Mouse (Mus musculus) hematopoietic multipotent progenitor cell, adult 10-12 weeks (in vitro differentiated cells): ENCODE measurements around the gene Metrn. TPM values are rescaled to one million over a fixed set of nuclear protein-coding genes. Genes with fewer than 3 reads are reported as not detected.

ENCODE experiments used
- polyA plus RNA-seq: library from polyadenylated mRNA; stranded (reverse); fragments of >175 nt; gene quantifications from 2 replicates; pipeline ENCODE4 v1.2.3, GENCODE M21; 2012; ENCODE audit warnings: low replicate concordance

Metrn gene
- polyA plus RNA-seq: 51.5 and 71.8 TPM in 2 replicates

DNA sequence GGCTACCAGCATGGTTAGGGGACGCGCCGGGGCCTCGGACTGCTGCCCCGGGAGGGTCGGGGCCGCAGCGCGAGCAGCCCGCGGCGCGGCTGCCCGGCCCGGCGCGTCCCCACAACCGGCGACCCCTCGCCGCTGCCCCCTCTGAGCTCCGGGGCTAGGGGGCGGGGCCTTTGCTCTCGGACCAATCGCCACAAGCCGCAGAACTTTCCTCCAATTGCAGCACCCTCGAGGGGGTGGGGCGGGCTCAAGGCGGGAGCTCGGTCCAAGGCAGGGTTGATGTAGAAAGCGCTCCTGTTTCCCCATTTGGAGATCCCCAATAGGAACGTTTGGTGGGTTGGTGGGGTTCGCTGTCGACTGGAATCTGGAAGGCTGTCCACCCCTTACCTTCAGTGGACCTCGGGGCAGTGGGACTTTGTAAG, at the start of gene Metrn:
TSS of gene Metrn (minus strand) at position 186 of the 419 bp plus-strand sequence.

DNA sequence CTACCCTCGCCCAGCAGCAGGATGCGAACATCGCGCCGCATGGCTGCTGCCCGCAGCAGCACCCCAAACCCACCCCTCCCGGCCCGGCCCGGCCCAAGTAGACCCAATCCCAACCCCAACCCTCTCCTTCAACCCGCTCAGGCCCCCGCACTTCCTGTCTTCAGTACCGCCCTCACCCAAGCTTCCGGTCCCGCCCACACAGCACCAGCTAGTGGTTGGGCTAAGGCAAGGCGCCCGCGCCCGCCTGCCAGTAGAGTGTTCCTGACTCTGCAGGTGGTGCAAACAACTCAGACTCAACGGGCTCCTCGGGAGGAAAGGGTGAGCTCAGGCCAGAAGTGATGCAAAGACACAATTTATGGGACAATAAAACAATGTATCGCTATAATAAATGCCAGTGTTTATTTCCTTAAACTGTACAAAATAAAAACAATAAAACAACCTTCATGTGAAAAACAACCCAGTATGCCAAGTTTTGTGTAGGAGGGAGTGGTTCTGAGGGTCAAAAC, 47.5 kb upstream of the Metrn start, which contains the start of gene Rhot2:
TSS of gene Rhot2 (minus strand) at position 456 of the 506 bp plus-strand sequence.

DNA sequence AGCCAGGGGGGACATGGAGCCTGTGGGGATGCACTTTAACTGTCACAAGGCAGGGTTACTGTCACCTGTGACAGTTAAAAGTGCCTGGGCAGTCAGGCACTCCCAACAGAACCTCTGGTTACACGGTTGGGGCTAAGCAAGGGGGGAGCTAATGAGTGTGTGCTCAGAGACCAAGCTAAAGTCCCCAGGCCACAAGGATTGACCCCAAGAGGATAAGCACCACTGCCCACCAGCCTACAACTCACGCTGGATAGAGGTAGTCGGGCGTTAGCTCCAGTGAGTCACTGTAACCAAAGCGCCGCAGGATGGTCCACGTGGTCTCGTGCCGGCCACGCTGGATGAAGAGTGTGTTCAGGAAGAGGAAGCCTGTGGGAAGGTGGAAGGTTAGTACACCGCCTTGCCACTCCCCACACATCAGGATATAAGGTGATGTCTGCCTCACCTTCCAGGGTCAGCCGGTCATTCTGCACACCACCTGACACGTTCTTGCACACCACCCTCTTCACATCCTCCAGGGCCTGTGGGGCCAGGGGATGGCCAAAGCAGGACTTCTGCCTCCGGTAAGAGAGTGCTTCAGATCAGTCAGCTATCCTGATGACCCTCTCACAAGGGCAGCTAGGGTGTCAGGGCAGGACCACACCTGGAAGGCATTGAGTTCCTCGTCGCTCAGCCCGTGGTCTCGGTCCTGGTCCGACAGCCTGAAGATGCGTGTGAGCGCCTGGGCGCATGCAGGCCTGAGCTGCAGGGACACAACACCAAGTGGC, 44.4 kb upstream of the Metrn start, which contains the start of gene Gm20683:
TSS of gene Gm20683 (minus strand) at position 647 of the 764 bp plus-strand sequence.

DNA sequence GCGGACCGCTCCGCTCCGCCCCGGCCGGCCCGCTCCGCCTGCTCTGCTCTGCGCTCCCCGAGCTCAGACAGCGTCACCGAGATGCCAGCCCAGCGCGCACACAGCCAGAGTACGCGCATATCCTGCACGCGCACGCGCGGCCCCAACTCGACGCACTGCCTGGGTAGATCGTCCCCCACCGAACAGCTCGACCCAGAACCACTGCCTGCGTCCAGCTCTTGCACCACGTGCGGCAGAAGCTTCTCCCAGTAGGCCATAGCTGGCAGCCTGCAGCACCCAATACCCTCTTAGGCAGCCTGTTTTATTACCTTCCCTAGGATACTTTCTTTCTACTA, 40.1 kb upstream of the Metrn start, which contains the start of gene Rhbdl1:
TSS of gene Rhbdl1 (minus strand) at position 220 of the 335 bp plus-strand sequence.

DNA sequence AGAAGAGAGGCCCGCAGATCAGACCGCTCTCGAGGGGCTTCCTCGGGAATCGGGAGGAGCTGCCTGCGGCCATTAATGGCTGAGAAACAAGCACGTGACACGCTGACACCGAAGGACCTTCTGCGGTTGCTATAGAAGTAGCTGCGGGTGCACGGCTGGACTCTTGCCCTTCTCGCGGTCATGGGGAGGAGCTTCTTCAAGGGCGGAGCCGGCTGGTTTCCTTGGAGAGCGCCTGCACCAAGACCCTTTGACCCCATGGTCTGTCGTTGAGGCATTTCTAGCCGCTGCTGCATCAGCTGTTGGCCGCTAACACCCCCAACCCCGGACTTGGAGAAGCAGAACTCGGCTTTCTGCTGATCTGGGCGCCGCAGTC, 36.3 kb upstream of the Metrn start, which contains the start of gene Stub1:
TSS of gene Stub1 (minus strand) at position 114 of the 373 bp plus-strand sequence.

DNA sequence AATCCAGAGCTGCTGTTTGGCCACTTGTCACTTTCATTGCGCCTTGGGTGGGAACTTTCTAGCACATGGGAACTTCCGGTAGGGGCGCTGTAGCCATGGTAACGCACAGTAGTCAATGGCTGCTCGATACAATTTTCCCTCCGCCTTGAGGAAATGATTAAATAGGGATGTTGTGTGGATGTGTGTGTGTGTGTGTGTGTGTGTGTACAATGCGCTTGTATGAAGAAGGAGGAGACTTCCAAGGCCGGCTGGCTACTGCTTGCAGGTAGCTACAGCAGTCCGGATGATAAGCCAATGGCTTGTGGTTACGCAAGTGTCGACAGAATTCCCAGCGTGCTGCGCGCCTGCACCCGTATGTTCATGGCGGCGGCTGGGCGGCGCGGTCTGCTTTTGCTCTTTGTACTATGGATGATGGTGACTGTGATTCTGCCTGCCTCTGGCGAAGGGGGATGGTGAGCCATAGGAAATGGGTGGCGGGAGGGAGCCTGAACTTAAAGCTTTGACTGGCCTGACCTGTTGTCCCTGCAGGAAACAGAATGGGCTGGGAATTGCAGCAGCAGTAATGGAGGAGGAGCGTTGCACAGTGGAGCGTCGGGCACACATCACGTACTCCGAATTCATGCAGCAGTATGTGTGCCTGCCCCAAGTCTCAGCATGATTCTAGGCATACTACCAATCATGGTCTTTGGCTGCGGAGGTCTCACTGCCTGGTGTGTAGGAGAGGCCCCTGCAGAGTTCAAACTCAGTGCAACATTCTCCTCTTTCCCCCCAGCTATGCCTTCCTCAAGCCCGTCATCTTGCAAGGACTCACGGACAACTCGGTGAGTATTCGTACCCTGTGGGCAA, 32.0 kb upstream of the Metrn start, which contains the start of gene Jmjd8:
TSS of gene Jmjd8 (plus strand) at position 156 of the 846 bp plus-strand sequence.

DNA sequence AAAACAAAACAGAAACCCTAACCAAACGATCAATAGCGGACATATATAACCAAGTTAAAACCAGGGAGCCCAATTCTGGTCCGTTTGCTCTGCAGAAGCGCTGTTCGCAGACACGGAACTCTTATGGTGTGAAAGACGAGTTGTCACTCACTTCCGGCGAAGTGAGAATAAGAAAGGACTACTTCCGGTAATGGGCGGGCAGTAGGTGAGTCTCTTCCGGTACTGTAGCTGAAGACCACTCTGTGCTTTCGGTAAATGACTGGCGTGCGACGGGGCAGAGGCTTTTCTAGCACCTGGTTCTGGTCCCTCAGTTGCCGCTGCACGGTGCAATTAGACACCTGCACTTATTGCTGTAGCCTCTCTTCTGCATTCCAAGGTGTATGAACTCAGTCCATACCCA, 26.5 kb upstream of the Metrn start, which contains the start of gene Wdr24:
TSS of gene Wdr24 (plus strand) at position 176 of the 400 bp plus-strand sequence.

DNA sequence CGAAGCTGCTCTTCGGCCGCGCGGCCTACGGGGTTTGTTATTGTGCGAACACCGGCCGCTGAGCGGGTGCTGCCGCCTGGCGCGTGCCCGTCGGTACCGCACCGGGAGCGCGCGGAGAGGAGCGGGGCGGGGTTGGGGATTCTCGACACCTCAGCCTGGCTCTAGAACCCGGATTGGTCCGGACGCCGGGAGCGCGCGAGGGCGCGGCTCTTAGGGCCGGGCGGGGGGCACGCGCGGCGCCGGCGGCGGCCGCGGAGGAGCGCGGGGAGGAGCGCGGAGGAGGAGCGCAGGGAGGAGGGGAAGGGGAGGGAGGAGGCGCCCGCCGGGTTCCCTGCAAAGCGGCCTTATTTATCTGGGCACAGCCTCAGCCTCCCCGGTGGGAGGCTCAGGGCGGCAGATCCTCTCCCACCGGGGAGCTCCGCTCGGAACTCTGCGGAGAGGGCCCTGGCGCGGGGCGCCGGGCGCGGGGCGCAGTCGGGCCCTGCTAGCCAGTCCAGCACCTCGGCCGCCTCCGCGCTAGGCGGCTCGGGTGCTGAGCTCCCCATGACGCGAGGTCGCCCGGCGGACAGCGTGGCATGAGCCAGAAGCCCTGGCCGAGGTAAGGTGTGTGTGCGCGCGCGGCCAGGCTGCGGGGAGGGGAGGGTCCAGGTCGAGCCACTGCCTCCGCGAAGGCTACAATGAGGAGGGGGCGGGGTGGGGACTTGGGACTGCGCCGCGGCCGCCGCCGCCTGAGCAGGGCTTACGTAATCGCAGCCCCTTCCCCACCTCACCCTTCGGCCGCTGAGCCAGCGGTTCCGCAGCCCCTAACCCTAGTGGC, 12.1 kb upstream of the Metrn start, which contains the start of gene Fbxl16:
TSS of gene Fbxl16 (plus strand) at position 297 of the 817 bp plus-strand sequence.

DNA sequence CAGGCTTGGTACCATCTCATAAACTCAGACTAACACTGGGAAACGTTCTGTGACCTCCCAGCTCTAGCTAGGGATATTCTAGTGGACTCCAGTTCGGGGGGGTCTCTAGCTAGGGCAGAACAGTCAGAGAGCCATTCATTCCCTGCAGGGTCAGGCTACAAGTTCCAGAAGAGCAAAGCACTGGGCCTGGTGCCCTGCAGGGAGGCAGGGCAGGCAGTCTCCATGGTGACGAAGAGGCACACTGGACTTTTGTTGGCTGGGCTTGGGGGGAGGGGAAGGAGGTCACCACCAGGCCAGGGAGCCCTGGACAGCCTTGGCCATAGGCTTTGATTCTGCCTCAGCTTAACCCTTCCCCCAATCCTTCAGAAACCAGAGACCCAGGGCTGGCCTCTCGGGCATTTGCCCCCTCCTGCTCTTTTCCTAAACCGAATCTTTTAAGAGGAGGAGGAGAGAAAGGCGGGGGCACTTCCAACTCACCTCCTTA, 1.3 kb downstream of the Metrn start, which contains the start of gene AC134908.4:
TSS of gene AC134908.4 (minus strand) at position 51 of the 484 bp plus-strand sequence.

DNA sequence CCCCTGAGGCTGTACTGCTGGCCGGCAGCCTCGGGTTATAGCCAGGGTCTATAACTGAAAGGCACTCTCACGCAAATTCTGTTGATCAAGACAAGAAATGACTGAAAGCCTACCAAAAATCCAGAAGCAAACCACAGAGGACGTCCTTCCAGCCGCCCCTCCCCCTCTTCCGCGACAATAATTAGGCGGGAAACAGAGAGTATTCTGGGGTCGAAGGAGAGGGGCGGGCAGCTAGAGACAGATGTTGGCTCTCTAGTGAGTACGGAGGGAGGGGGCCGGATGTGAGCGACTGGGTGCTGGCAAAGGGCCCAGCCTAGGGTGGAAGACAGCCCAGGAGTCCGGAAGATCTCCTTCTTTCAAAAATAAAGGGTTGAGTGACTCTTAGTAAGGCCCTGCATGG, 4.3 kb downstream of the Metrn start, which contains the start of gene Fam173a:
TSS of gene Fam173a (minus strand) at position 287 of the 400 bp plus-strand sequence.

DNA sequence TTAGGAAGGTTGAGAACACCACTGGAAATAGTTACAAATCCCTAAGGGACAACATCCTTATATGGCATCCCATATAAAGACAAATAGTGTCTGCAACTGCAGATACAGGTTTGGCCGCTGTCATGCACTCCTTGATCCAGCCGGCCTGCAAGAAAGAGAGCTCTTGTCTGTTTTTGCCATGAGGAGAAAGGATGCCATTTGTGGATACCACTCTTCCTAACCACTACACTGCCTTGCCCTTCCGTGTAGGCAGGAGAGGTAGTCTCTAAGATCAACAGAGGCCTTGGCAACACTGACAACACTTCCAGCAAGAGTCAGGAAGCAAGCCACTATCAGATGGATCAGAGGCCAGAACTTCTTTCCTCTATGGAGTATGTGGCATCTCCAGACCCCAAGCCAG, 10.7 kb downstream of the Metrn start, which contains the start of gene Ccdc78:
TSS of gene Ccdc78 (plus strand) at position 301 of the 400 bp plus-strand sequence.

DNA sequence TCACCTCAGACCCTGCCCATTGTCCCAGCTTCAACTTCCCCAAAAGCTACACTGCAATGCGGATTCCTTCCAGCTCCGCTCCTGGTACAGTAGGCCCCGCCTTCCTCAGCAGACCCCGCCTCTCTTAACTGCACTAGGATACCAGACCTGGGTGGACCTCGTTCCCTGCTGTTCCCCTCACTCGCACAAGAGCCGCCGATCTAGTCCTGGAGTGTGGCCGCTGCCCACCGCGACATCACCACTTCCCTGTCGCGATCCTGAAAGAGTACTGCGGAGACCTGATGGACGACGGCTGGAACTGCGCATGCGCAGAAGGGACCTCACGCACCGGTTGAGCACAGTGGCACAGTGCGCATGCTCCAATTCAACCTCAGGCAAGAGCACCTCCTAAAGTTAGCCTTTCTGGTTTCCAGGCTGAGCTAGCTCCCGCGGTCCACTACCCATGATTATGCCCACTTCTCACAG, 11.6 kb downstream of the Metrn start, which contains the start of gene Haghl:
TSS of gene Haghl (minus strand) at position 393 of the 465 bp plus-strand sequence.

DNA sequence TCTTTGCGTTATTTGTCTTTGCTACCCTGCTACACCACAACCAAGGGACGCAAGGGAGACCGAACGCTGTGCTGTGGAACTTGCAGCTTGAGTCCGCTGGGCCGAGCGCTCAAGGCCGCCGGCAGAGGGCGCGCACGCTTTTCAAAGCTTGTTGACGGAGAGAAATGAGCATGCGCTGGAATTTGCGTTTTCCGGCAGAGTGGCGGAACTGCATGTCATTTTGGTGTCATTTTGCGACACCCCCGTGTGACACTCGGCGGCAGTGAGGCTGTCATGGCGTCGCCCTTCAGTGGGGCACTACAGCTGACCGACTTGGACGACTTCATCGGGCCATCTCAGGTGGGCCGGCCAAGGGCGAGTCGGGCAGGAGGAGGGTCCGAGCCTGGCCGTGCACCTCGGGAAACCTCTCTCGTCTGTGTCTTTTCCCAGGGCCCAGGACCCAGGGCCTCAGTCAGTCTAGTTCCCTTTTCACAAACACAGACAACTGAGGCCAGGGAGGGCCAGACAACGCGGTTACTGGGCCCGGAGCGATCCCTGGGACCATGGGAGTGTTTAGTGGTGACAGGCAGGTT, 23.3 kb downstream of the Metrn start, which contains the start of gene Narfl:
TSS of gene Narfl (plus strand) at position 228 of the 572 bp plus-strand sequence.

DNA sequence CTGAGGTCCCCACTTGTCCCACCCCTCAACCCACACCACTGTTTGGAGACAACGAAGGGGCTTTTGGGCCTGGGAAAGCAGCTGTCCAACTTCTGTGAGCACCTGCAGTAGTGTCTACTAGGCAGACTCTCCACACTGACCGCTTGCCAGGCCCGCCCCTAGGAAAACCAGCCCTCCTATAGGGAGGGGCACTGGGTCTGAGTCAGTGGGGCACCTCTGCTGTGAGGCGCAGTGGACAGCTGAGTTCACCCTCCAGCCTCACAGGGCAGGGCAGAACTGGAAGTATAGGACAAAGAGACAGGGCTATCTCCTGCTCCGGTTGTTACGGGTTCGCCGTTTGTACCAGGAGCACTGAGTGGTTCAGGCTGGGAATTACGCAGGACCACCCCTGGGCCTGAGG, 42.7 kb downstream of the Metrn start, which contains the start of gene Msln:
TSS of gene Msln (minus strand) at position 138 of the 400 bp plus-strand sequence.

Other genes with a start within 250 kb of the Metrn start
- gene Sox8, start 226.4 kb downstream of the Metrn start, polyA plus RNA-seq: 0.10 and 0.16 TPM in 2 replicates
- 18.7 and 20.7 TPM in 2 replicates for gene Lmf1, start 218.1 kb downstream of the Metrn start, polyA plus RNA-seq
- not detected in 2 replicates for gene Gng13, start 80.0 kb downstream of the Metrn start, polyA plus RNA-seq
- gene Chtf18, start 69.7 kb downstream of the Metrn start, polyA plus RNA-seq: 13.6 and 24.2 TPM in 2 replicates
- gene Rpusd1, start 69.5 kb downstream of the Metrn start, polyA plus RNA-seq: 26.6 and 48.2 TPM in 2 replicates
- gene Mslnl, start 61.1 kb downstream of the Metrn start, polyA plus RNA-seq: not detected in 2 replicates
- gene Msln, start 42.8 kb downstream of the Metrn start, polyA plus RNA-seq: 0.06 TPM in 1 of 2 replicates, not detected in the other
- 16.2 and 23.3 TPM in 2 replicates for gene Narfl, start 23.4 kb downstream of the Metrn start, polyA plus RNA-seq
- 34.3 and 35.1 TPM in 2 replicates for gene Haghl, start 11.5 kb downstream of the Metrn start, polyA plus RNA-seq
- gene Ccdc78, start 10.6 kb downstream of the Metrn start, polyA plus RNA-seq: not detected in 2 replicates
- gene Fam173a, start 4.2 kb downstream of the Metrn start, polyA plus RNA-seq: 23.5 and 44.0 TPM in 2 replicates
- not detected in 2 replicates for gene AC134908.4, start 1.5 kb downstream of the Metrn start, polyA plus RNA-seq
- gene Fbxl16, start 11.9 kb upstream of the Metrn start, polyA plus RNA-seq: 0.73 and 0.79 TPM in 2 replicates
- gene Wdr24, start 26.5 kb upstream of the Metrn start, polyA plus RNA-seq: 3.5 and 10.2 TPM in 2 replicates
- gene Jmjd8, start 31.7 kb upstream of the Metrn start, polyA plus RNA-seq: 7.2 and 7.4 TPM in 2 replicates
- 69.3 and 104 TPM in 2 replicates for gene Stub1, start 36.3 kb upstream of the Metrn start, polyA plus RNA-seq
- 2.5 and 3.8 TPM in 2 replicates for gene Rhbdl1, start 40.2 kb upstream of the Metrn start, polyA plus RNA-seq
- gene Gm20683, start 44.6 kb upstream of the Metrn start, polyA plus RNA-seq: 10.5 and 16.1 TPM in 2 replicates
- gene Rhot2, start 47.7 kb upstream of the Metrn start, polyA plus RNA-seq: 159 and 168 TPM in 2 replicates
- 8.8 and 9.7 TPM in 2 replicates for gene Wdr90, start 64.4 kb upstream of the Metrn start, polyA plus RNA-seq
- 23.1 and 35.5 TPM in 2 replicates for gene Mcrip2, start 71.6 kb upstream of the Metrn start, polyA plus RNA-seq
- gene Mettl26, start 77.9 kb upstream of the Metrn start, polyA plus RNA-seq: 39.0 and 56.9 TPM in 2 replicates
- gene Wfikkn1, start 83.7 kb upstream of the Metrn start, polyA plus RNA-seq: 0.97 and 2.3 TPM in 2 replicates
- 16.9 and 27.8 TPM in 2 replicates for gene Rab40c, start 122.6 kb upstream of the Metrn start, polyA plus RNA-seq
- gene Pigq, start 147.8 kb upstream of the Metrn start, polyA plus RNA-seq: 98.3 and 349 TPM in 2 replicates
- 5.3 TPM in 1 of 2 replicates, not detected in the other for gene Nhlrc4, start 147.8 kb upstream of the Metrn start, polyA plus RNA-seq
- 0.05 TPM in 1 of 2 replicates, not detected in the other for gene A930017K11Rik, start 155.4 kb upstream of the Metrn start, polyA plus RNA-seq
- 61.6 and 119 TPM in 2 replicates for gene Capn15, start 188.7 kb upstream of the Metrn start, polyA plus RNA-seq